Mouse (Mus musculus) spleen, adult 2 months (tissue): ENCODE measurements at regions not wholly inside any gene's neighbourhood (a gene's known extent, or its start where the extent isn't known, plus 50 kb on each side); places are given as distances from the start of the nearest gene placed in this dataset.

Experiments
- CTCF ChIP-seq: fragments of 200-500 bp; IDR thresholded peaks from 2 replicates; pipeline ENCODE4 v1.5.1; 2011; ENCODE audit warnings: mild to moderate bottlenecking, inconsistent platforms; ENCODE audit not compliant: insufficient read depth, insufficient read length, insufficient replicate concordance; ENCODE audit errors: extremely low read depth
- POLR2A ChIP-seq: fragments of 200-500 bp; IDR thresholded peaks from 2 replicates; pipeline ENCODE4 v1.6.1; 2011; ENCODE audit warnings: low read depth, low read length, inconsistent platforms

GRCm38 (mm10) chr2:178704510-178704909, 274.2 kb downstream of the Cdh26 start:
- TF ChIP-seq CTCF, result no peak
- no peak for TF ChIP-seq POLR2A
